Mouse (Mus musculus) frontal cortex, postnatal 36 days (tissue): ENCODE measurements around the gene Clps.

Experiments
- DNase-seq, 2 experiments: peaks; one replicate each; pipeline ENCODE4 v3.0.0; 2022; ENCODE audit warnings: low spot score in 2 of 2

Clps gene

GRCm38 (mm10) chr17:28518615-28519071 is 41.9 kb downstream of the Clps start:
- no peak for DNase-seq

- DNase-seq = peak; percentile 77 to 93
Measured at GRCm38 (mm10) chr17:28517956-28518614, 42.5 kb downstream of the Clps start.

- DNase-seq = peak in 1 of 2 experiments; percentile 52
Measured at GRCm38 (mm10) chr17:28517441-28517955, 43.1 kb downstream of the Clps start, which contains the start of gene Fkbp5. Gene Fkbp5 (minus strand): TSS chr17:28517527.

- DNase-seq = no peak
Measured at GRCm38 (mm10) chr17:28516881-28517280, 43.7 kb downstream of the Clps start.

GRCm38 (mm10) chr17:28515431-28516341 is 44.9 kb downstream of the Clps start:
- DNase-seq = no peak

- no peak for DNase-seq
Measured at GRCm38 (mm10) chr17:28514555-28514954, 46.0 kb downstream of the Clps start.

GRCm38 (mm10) chr17:28513844-28514243 is 46.7 kb downstream of the Clps start:
- no peak for DNase-seq

GRCm38 (mm10) chr17:28513337-28513736 is 47.2 kb downstream of the Clps start:
- no peak for DNase-seq

- no peak for DNase-seq
Measured at GRCm38 (mm10) chr17:28512696-28513095, 47.9 kb downstream of the Clps start.

- DNase-seq = no peak
Measured at GRCm38 (mm10) chr17:28511616-28512541, 48.7 kb downstream of the Clps start.

- no peak for DNase-seq
Measured at GRCm38 (mm10) chr17:28510445-28511342, 49.9 kb downstream of the Clps start.
